Mouse (Mus musculus): ENCODE measurements around the gene Scube2.

Scube2 gene

DNA sequence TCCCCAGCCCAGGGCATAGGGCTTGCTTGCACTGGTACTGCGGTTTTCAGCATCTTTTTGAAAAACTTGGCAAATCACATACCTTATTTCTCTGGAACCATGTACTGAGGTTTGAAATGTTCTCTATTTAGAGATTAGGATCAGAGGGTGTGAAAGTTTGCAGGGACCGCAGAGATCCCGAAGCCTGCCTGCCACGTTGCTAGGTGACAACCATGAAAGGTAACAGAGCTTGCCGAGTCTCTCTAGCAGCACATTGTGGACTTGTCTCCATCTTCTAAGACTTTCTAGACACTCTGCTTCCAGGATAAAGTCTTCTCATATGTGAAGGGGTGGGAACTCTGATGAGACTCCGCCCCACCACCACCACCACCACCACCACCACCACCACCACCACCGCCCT, 13.5 kb downstream of the Scube2 start:
- DNase-seq (ENCODE audit: extremely low spot score, low read depth, low spot score) = no peak

DNA sequence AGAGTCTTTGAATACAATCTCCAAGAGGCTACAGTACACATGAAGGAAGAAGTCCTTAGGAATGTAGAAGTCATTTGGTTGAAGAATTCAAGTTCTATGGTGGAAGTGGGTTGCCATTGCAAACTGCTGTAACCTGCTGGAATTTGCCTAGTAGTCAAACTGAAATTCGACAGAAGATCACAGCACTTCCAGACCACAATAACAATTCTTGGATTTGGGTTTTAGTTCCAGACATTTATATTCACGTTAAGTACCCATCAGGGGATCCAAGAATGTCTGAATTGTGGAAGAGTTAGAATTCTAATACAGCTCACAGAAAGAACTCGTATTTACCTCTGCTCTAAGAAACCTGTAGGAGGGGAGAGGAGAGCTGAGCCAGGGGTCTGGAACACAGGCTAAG, 14.9 kb downstream of the Scube2 start:
- DNase-seq (ENCODE audit: extremely low spot score, low read depth, low spot score) = no peak

DNA sequence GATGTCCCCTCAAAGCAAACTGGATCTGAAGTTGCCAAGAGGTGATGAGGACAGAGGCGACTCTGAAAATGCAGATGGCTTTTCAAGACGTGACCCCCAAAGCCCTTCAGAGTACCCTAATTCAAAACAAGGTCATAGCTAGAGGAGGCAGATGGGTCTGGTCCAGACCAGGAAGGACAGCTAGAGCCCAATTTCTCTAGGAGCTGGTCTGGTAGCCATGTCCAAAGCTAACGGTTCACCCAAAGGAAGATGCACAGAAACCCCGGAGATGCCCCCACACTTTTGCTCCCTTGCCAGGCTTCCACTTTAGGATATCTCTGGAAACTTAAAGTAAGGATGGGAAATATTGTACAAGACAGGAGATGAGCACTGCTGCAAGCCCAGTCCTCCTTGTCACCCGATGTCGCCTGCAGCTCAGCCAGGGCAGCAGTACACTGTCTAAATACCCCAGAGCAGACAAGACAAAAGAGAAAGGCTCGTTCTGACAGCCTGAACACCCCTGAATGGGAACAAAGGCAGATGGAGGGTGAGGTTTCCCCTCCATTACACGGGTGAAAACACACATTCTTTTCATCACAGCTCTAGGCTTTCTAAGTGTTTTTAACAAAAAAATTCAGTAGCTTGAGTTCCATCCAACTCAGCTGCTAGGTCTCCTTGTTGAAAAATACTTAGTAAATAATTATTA, 15.6 kb downstream of the Scube2 start:
- DNase-seq (ENCODE audit: extremely low spot score, low read depth, low spot score) = no peak

- DNase-seq (ENCODE audit: extremely low spot score, low read depth, low spot score) = no peak
Observed at GRCm38 (mm10) chr7:109848867-109849733, 16.4 kb downstream of the Scube2 start.

- DNase-seq (ENCODE audit: extremely low spot score, low read depth, low spot score) = no peak
Observed at GRCm38 (mm10) chr7:109844100-109844499, 21.4 kb downstream of the Scube2 start.

- no peak for DNase-seq (ENCODE audit: extremely low spot score, low read depth, low spot score)
Observed at GRCm38 (mm10) chr7:109841618-109842418, 23.7 kb downstream of the Scube2 start.

DNA sequence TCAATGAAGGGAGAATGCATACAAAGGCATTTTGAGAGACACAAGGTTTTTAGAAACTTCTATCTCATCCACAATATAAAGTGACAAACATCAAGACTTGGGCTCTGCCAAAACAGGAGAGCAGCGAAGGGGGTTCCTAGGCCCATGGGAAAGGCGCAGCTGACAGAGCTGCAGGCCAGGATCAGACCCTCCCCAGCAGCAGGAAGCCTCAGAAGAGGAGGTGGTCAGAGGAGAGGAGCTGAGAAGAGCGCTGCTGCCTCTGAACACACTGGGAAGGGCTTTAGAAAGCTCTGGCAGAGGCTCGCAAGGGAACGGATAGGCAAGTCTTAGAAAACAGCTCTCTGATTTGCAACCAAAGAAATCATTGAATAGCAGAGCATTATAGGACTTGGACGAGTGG, 24.4 kb downstream of the Scube2 start:
- DNase-seq (ENCODE audit: extremely low spot score, low read depth, low spot score) = no peak

- no peak for DNase-seq (ENCODE audit: extremely low spot score, low read depth, low spot score)
Observed at GRCm38 (mm10) chr7:109838613-109839012, 26.9 kb downstream of the Scube2 start.

DNA sequence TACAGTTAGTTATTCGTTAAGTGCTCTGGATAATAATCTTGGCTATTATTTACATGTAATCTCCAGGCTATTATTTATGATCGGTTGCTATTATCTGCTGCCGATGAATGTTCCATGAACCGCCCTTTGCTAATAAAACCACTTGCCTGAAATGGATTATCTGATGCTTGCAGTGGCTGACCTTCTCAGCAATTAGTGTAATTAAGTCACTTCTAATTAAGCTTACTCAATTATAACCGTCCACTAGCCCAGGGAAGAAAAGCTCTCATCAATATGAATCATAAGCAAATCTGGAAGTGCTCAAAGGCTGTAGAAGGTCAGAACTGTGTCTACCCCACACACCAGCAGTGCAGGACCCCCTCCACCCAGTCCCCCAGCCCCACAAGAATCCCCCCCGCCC, 27.8 kb downstream of the Scube2 start:
- no peak for DNase-seq (ENCODE audit: extremely low spot score, low read depth, low spot score)

GRCm38 (mm10) chr7:109834894-109835293, 30.6 kb downstream of the Scube2 start:
- no peak for DNase-seq (ENCODE audit: extremely low spot score, low read depth, low spot score)

GRCm38 (mm10) chr7:109831376-109831775, 34.1 kb downstream of the Scube2 start:
- no peak for DNase-seq (ENCODE audit: extremely low spot score, low read depth, low spot score)

DNA sequence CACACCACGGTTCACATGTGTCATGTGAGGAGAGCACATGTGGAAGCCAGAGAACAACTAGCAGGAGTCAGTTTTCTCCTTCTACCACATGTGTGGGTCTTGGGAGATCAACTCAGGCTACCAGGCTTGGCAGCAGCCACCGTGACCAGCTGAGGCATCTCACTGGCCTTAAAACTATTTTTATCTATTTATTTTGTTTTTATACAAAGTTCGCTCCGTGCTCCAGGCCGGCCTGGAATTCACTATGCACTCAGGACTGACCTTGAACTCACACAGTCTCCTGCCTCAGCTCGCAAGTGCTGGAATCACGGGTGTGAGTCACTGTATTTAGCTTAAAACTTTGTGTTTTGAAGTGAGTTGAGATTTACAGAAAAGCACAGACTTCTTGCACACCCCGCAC, 38.6 kb downstream of the Scube2 start:
- DNase-seq (ENCODE audit: extremely low spot score, low read depth, low spot score) = no peak

GRCm38 (mm10) chr7:109825293-109825692, 40.2 kb downstream of the Scube2 start:
- DNase-seq (ENCODE audit: extremely low spot score, low read depth, low spot score) = no peak

GRCm38 (mm10) chr7:109818600-109818999, 46.9 kb downstream of the Scube2 start:
- no peak for DNase-seq (ENCODE audit: extremely low spot score, low read depth, low spot score)

DNA sequence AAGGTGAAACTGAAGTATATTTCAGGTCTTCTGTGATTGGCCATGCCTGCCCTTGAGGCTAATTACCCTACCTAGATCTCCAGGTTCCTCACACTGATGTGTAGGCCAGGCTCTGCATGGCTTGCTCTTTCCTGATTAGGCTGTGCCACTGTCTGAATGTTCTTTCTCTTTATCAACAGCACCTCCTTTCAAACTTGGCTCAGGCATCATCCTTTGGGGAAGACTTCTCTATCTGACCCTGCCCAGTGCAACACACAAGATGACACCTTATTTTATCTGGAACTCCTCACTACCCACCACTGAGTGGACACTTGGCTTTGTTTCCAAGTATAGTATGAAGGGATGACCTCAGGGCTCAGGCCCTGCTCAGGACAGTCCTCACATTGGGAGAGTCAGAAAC, 47.5 kb downstream of the Scube2 start:
- DNase-seq (ENCODE audit: extremely low spot score, low read depth, low spot score) = no peak

DNA sequence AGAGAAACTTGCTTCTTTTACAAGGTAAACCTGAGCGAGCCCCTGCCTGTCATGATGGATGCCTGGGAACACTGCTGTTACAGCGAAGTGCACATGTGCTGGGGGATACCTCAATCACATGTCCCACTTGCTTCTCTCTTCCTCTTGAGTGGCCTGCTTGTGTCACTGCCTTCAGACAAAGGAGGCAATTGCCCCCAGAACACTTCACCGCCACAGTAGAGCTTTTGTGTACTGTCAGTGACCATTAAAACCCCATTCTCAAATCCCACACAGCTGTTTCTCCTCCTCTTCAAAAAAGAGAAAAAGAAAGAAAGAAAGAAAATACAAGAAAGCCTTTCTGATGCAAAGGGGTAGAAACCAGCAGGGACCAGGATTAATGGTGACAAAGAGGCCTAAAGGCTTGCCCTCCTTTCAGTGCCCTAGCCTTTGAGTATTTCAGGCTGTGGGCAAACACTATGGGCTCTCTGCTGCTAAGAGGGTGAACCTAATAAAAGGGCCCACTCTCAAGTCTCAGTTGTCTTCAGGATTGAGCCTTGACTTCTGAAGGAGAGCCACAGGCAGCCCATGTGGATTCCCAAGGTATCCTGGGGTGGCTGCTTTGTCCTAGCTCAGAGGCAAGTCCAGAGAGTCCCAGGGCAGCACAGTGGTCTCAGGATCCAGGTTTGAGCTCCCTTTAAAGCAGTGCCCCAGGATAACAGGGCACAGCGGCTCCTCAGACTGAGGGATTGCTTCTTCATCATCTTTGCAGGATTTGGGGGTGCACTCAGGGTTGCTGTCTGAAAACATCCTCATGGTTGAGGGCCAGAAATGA, 51.9 kb downstream of the Scube2 start:
- no peak for DNase-seq (ENCODE audit: extremely low spot score, low read depth, low spot score)

- DNase-seq (ENCODE audit: extremely low spot score, low read depth, low spot score) = no peak
Observed at GRCm38 (mm10) chr7:109807616-109808485, 57.6 kb downstream of the Scube2 start.

DNA sequence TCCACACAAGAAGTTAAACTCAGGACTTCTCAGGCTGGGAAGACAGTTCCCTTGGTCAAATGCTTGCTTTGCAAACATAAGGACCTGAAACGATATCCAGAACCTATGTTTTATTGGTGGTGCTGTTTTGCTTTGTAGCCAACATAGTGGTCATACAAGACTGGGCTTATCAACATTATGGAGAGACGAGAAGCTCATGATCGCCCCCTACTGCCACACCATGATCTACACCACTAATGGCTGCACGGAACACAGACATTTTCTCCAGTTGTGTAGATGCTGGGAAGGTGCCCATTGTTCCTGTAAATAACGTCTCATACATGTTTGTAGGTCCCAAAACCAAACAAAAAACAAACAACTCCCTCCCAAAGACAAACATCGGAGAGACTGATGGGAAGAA, 60.6 kb downstream of the Scube2 start:
- DNase-seq (ENCODE audit: extremely low spot score, low read depth, low spot score) = no peak

- DNase-seq (ENCODE audit: extremely low spot score, low read depth, low spot score) = no peak
Observed at GRCm38 (mm10) chr7:109804355-109804754, 61.1 kb downstream of the Scube2 start.

DNA sequence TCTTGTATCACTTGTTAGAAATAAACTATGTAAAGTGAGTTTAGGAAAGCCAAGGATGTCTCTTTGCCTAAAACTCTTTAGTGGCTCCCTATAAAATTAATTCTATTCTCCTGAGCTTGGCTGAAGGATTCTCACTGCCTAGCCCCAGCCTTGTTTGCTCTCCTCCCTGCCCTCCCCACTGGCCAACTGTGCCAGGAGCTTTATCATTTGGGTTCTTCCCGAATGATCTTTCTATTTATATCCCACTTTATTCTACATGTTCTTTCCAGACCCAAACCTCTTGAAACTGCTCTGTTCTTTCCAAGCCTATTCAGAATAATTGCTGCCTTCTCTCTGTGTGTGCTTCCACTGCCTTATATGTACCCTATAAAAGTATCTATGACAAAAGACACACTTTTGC, 62.0 kb downstream of the Scube2 start:
- no peak for DNase-seq (ENCODE audit: extremely low spot score, low read depth, low spot score)
